Mouse (Mus musculus) heart, adult 11 months (tissue): ENCODE results near the gene Tmem91.

Experiments
- DNase-seq: peaks from one replicate; pipeline ENCODE4 v3.0.0; 2022

Gene Tmem91

GRCm38 (mm10) chr7:25669158-25669557 is 5.8 kb downstream of the Tmem91 start:
- DNase-seq, result no peak

- DNase-seq, result no peak
Observed at GRCm38 (mm10) chr7:25666381-25666780, 8.6 kb downstream of the Tmem91 start.

GRCm38 (mm10) chr7:25658657-25659472 is 16.1 kb downstream of the Tmem91 start, which contains the start of the genes Bckdha and Exosc5:
Bckdha (minus strand) TSS chr7:25658981.
Exosc5 (plus strand) TSS chr7:25659164.
- peak; percentile 100 for DNase-seq

- DNase-seq, result no peak
Observed at GRCm38 (mm10) chr7:25657785-25658184, 17.2 kb downstream of the Tmem91 start.

- DNase-seq, result peak; percentile 93
Observed at GRCm38 (mm10) chr7:25655601-25656428, 19.2 kb downstream of the Tmem91 start.

GRCm38 (mm10) chr7:25652244-25652759 is 22.7 kb downstream of the Tmem91 start:
- DNase-seq, result no peak

GRCm38 (mm10) chr7:25651281-25651680 is 23.7 kb downstream of the Tmem91 start:
- peak; percentile 93 for DNase-seq

- DNase-seq, result no peak
Observed at GRCm38 (mm10) chr7:25649839-25650238, 25.1 kb downstream of the Tmem91 start.

- DNase-seq, result no peak
Observed at GRCm38 (mm10) chr7:25647574-25648123, 27.3 kb downstream of the Tmem91 start.

- no peak for DNase-seq
Observed at GRCm38 (mm10) chr7:25645074-25645473, 29.9 kb downstream of the Tmem91 start.

GRCm38 (mm10) chr7:25644631-25645030 is 30.3 kb downstream of the Tmem91 start:
- DNase-seq, result no peak

- peak; percentile 93 for DNase-seq
Observed at GRCm38 (mm10) chr7:25644136-25644535, 30.8 kb downstream of the Tmem91 start.

- DNase-seq, result no peak
Observed at GRCm38 (mm10) chr7:25639754-25640153, 35.2 kb downstream of the Tmem91 start.

- DNase-seq, result peak; percentile 93
Observed at GRCm38 (mm10) chr7:25637099-25637498, 37.9 kb downstream of the Tmem91 start.

GRCm38 (mm10) chr7:25636373-25636772 is 38.6 kb downstream of the Tmem91 start:
- DNase-seq, result peak; percentile 96

- peak; percentile 95 for DNase-seq
Observed at GRCm38 (mm10) chr7:25632679-25633078, 42.3 kb downstream of the Tmem91 start.

- peak; percentile 96 for DNase-seq
Observed at GRCm38 (mm10) chr7:25628323-25628620, 46.7 kb downstream of the Tmem91 start.

GRCm38 (mm10) chr7:25627431-25628322 is 47.3 kb downstream of the Tmem91 start:
- DNase-seq, result peak; percentile 99

GRCm38 (mm10) chr7:25626509-25627430 is 48.2 kb downstream of the Tmem91 start, which contains the start of gene B3gnt8:
B3gnt8 (plus strand) TSS chr7:25626654.
- DNase-seq, result peak; percentile 99

GRCm38 (mm10) chr7:25625594-25626250 is 49.2 kb downstream of the Tmem91 start:
- peak; percentile 94 for DNase-seq
